Mouse (Mus musculus) layer of hippocampus, postnatal 10 days (tissue): ENCODE results near the gene Gins3. TPM values are rescaled to one million over a fixed set of nuclear protein-coding genes. Genes with fewer than 3 reads are reported as not detected.
"Not testable (repeated sequence)": the region's sequence is repeated elsewhere in the genome, so short reads cannot be mapped to it uniquely, and the experiment has no call there.

Experiments used
- DNase-seq, 2 experiments: peaks; one replicate each; pipeline ENCODE4 v3.0.0; 2021; ENCODE audit warnings: low spot score in 2 of 2
- total RNA-seq, 2 experiments: library from RNA; stranded (reverse); gene quantifications; 2 replicates each; pipeline ENCODE4 v1.2.3; 2021

Gene Gins3
- total RNA-seq, 2 experiments from 2014 or later: 2.5 to 2.6 TPM

GRCm38 (mm10) chr8:95648251-95648650 lies 15.0 kb downstream of the Gins3 start:
- DNase-seq: no peak

- DNase-seq: no peak
Measured at GRCm38 (mm10) chr8:95653351-95653750, 20.1 kb downstream of the Gins3 start.

- no peak for DNase-seq
Measured at GRCm38 (mm10) chr8:95655831-95656230, 22.6 kb downstream of the Gins3 start.

GRCm38 (mm10) chr8:95656316-95657002 lies 23.2 kb downstream of the Gins3 start:
- DNase-seq: no peak

- DNase-seq: no peak
Measured at GRCm38 (mm10) chr8:95657523-95657922, 24.3 kb downstream of the Gins3 start.

GRCm38 (mm10) chr8:95660334-95660882 lies 27.2 kb downstream of the Gins3 start:
- no peak for DNase-seq

GRCm38 (mm10) chr8:95661085-95661484 lies 27.8 kb downstream of the Gins3 start:
- DNase-seq: no peak

- DNase-seq: no peak
Measured at GRCm38 (mm10) chr8:95661575-95661974, 28.3 kb downstream of the Gins3 start.

- DNase-seq: no peak
Measured at GRCm38 (mm10) chr8:95662885-95663598, 29.8 kb downstream of the Gins3 start.

GRCm38 (mm10) chr8:95663599-95663949 lies 30.3 kb downstream of the Gins3 start:
- no peak for DNase-seq

- DNase-seq: not testable (repeated sequence)
Measured at GRCm38 (mm10) chr8:95665813-95666452, 32.7 kb downstream of the Gins3 start.

- no peak for DNase-seq
Measured at GRCm38 (mm10) chr8:95668163-95668958, 35.1 kb downstream of the Gins3 start.

GRCm38 (mm10) chr8:95669967-95670366 lies 36.7 kb downstream of the Gins3 start:
- DNase-seq: no peak

- DNase-seq: no peak
Measured at GRCm38 (mm10) chr8:95671861-95672260, 38.6 kb downstream of the Gins3 start.

- no peak for DNase-seq
Measured at GRCm38 (mm10) chr8:95672811-95673210, 39.6 kb downstream of the Gins3 start.

- no peak for DNase-seq
Measured at GRCm38 (mm10) chr8:95676631-95677030, 43.4 kb downstream of the Gins3 start, which contains the start of gene Ndrg4. Gene Ndrg4 (plus strand): TSS chr8:95676980.

- DNase-seq: peak in 1 of 2 experiments; percentile 52
Measured at GRCm38 (mm10) chr8:95677591-95678023, 44.4 kb downstream of the Gins3 start.

- DNase-seq: peak; percentile 45 to 66
Measured at GRCm38 (mm10) chr8:95678024-95678611, 44.9 kb downstream of the Gins3 start.

GRCm38 (mm10) chr8:95688073-95688672 lies 54.9 kb downstream of the Gins3 start:
- peak; percentile 49 to 65 for DNase-seq

- no peak for DNase-seq
Measured at GRCm38 (mm10) chr8:95690929-95691541, 57.8 kb downstream of the Gins3 start.
